Mouse (Mus musculus): ENCODE results near the gene Ak4. TPM values are rescaled to one million over a fixed set of nuclear protein-coding genes. Genes with fewer than 3 reads are reported as not detected.
"Not testable (repeated sequence)": the region's sequence is repeated elsewhere in the genome, so short reads cannot be mapped to it uniquely, and the experiment has no call there.

The Ak4 gene
- 4.6 and 5.2 TPM in 2 replicates for polyA plus RNA-seq (2015; fragmentation: Nextera tagmentation; extraction: Ambion mirVana)

- no peak within 1 kb of the TSS for H3K27ac ChIP-seq (replicated peaks)
- WGBS = under 1% methylated on average over 72 of the region's 74 CpGs
- peak; percentile 78 for ATAC-seq (ENCODE audit: low read depth)
Observed at GRCm38 (mm10) chr4:101419151-101419910, at the start of gene Ak4. Gene Ak4, plus strand, starts transcription at chr4:101419277.

GRCm38 (mm10) chr4:101369738-101370275, 49.3 kb upstream of the Ak4 start:
- H3K36me3 ChIP-seq = no peaks in the 10 kb centered on the region
- no peak overlapping the region for H3K9ac ChIP-seq
- WGBS = 63% methylated on average over 4 of the region's 4 CpGs
- no peak overlapping the region for H3K27ac ChIP-seq (replicated peaks)
- H3K27me3 ChIP-seq = no peaks in the 10 kb centered on the region
- H3K4me1 ChIP-seq (replicated peaks) = no peaks in the 10 kb centered on the region
- H3K4me3 ChIP-seq = no peak overlapping the region
- ATAC-seq (ENCODE audit: low read depth) = no peak
- H3K9me3 ChIP-seq = no peaks in the 10 kb centered on the region
- no peak overlapping the region for H3K4me2 ChIP-seq

More at GRCm38 (mm10) chr4:101419151-101419910, at the start of gene Ak4:
- Histone ChIP-seq H3K9me3 (no peaks in the 10 kb centered on the region), H3K9ac (peak within 1 kb of the TSS; percentile 76), H3K4me3 (peak within 1 kb of the TSS; percentile 68), H3K27me3 (peaks cover 15% of the 10 kb centered on the region), H3K4me2 (peak within 1 kb of the TSS; percentile 99), H3K4me1 (replicated peaks) (peaks cover 22% of the 10 kb centered on the region), H3K36me3 (no peaks in the 10 kb centered on the region)

- no peak overlapping the region for H3K4me3 ChIP-seq
- no peaks in the 10 kb centered on the region for H3K36me3 ChIP-seq
- ATAC-seq (ENCODE audit: low read depth) = no peak
- no peak overlapping the region for H3K27ac ChIP-seq (replicated peaks)
- no peaks in the 10 kb centered on the region for H3K27me3 ChIP-seq
- H3K4me2 ChIP-seq = no peak overlapping the region
- H3K4me1 ChIP-seq (replicated peaks) = no peaks in the 10 kb centered on the region
- H3K9me3 ChIP-seq = no peaks in the 10 kb centered on the region
- H3K9ac ChIP-seq = no peak overlapping the region
- WGBS = 72% methylated on average over 2 of the region's 2 CpGs
Observed at GRCm38 (mm10) chr4:101372283-101372682, 46.8 kb upstream of the Ak4 start.

- Histone ChIP-seq H3K27ac (replicated peaks) (no peak overlapping the region), H3K4me1 (replicated peaks) (no peaks in the 10 kb centered on the region), H3K4me2 (no peak overlapping the region), H3K4me3 (no peak overlapping the region), H3K36me3 (no peaks in the 10 kb centered on the region), H3K9ac (no peak overlapping the region), H3K9me3 (no peaks in the 10 kb centered on the region), H3K27me3 (no peaks in the 10 kb centered on the region)
- no peak for ATAC-seq (ENCODE audit: low read depth)
- WGBS = 84% methylated on average over 6 of the region's 6 CpGs
Observed at GRCm38 (mm10) chr4:101372751-101373150, 46.3 kb upstream of the Ak4 start.

GRCm38 (mm10) chr4:101374104-101374503, 45.0 kb upstream of the Ak4 start:
- Histone ChIP-seq H3K27ac (replicated peaks) (no peak overlapping the region), H3K9ac (no peak overlapping the region), H3K4me2 (no peak overlapping the region), H3K4me1 (replicated peaks) (peaks cover 9% of the 10 kb centered on the region), H3K4me3 (no peak overlapping the region), H3K9me3 (no peaks in the 10 kb centered on the region), H3K27me3 (no peaks in the 10 kb centered on the region), H3K36me3 (no peaks in the 10 kb centered on the region)
- WGBS = 84% methylated on average over 8 of the region's 8 CpGs
- no peak for ATAC-seq (ENCODE audit: low read depth)

- no peaks in the 10 kb centered on the region for H3K36me3 ChIP-seq
- H3K27ac ChIP-seq (replicated peaks) = no peak overlapping the region
- H3K27me3 ChIP-seq = no peaks in the 10 kb centered on the region
- no peak overlapping the region for H3K9ac ChIP-seq
- H3K4me3 ChIP-seq = no peak overlapping the region
- H3K9me3 ChIP-seq = no peaks in the 10 kb centered on the region
- ATAC-seq (ENCODE audit: low read depth) = no peak
- H3K4me2 ChIP-seq = no peak overlapping the region
- WGBS = 78% methylated on average over 4 of the region's 4 CpGs
- peaks cover 11% of the 10 kb centered on the region for H3K4me1 ChIP-seq (replicated peaks)
Observed at GRCm38 (mm10) chr4:101376835-101377234, 42.2 kb upstream of the Ak4 start.

GRCm38 (mm10) chr4:101378241-101378640, 40.8 kb upstream of the Ak4 start:
- ATAC-seq (ENCODE audit: low read depth) = no peak
- no peak overlapping the region for H3K9ac ChIP-seq
- no peak overlapping the region for H3K4me3 ChIP-seq
- H3K27me3 ChIP-seq = no peaks in the 10 kb centered on the region
- H3K4me2 ChIP-seq = no peak overlapping the region
- peaks cover 11% of the 10 kb centered on the region for H3K4me1 ChIP-seq (replicated peaks)
- no peaks in the 10 kb centered on the region for H3K9me3 ChIP-seq
- peak overlapping the region; percentile 42; the same call in 1 of the 2 replicates for H3K27ac ChIP-seq (replicated peaks)
- no peaks in the 10 kb centered on the region for H3K36me3 ChIP-seq
- 53% methylated on average over 4 of the region's 4 CpGs for WGBS

GRCm38 (mm10) chr4:101378778-101379177, 40.3 kb upstream of the Ak4 start:
- Histone ChIP-seq H3K9me3 (no peaks in the 10 kb centered on the region), H3K4me1 (replicated peaks) (peaks cover 11% of the 10 kb centered on the region), H3K4me3 (no peak overlapping the region), H3K27me3 (no peaks in the 10 kb centered on the region), H3K9ac (no peak overlapping the region), H3K4me2 (no peak overlapping the region), H3K27ac (replicated peaks) (peak overlapping the region; percentile 42; the same call in 1 of the 2 replicates), H3K36me3 (no peaks in the 10 kb centered on the region)
- WGBS = 63% methylated on average over 4 of the region's 4 CpGs
- no peak for ATAC-seq (ENCODE audit: low read depth)

GRCm38 (mm10) chr4:101385002-101385401, 34.1 kb upstream of the Ak4 start:
- H3K4me2 ChIP-seq = no peak overlapping the region
- no peak for ATAC-seq (ENCODE audit: low read depth)
- 65% methylated on average over 2 of the region's 2 CpGs for WGBS

GRCm38 (mm10) chr4:101388246-101388645, 30.8 kb upstream of the Ak4 start:
- no peak overlapping the region for H3K27ac ChIP-seq (replicated peaks)
- no peak overlapping the region for H3K9ac ChIP-seq
- no peak overlapping the region for H3K4me3 ChIP-seq
- 89% methylated on average over 8 of the region's 8 CpGs for WGBS
- no peaks in the 10 kb centered on the region for H3K27me3 ChIP-seq
- ATAC-seq (ENCODE audit: low read depth) = no peak
- H3K36me3 ChIP-seq = no peaks in the 10 kb centered on the region
- no peaks in the 10 kb centered on the region for H3K9me3 ChIP-seq
- no peaks in the 10 kb centered on the region for H3K4me1 ChIP-seq (replicated peaks)
- no peak overlapping the region for H3K4me2 ChIP-seq

More at GRCm38 (mm10) chr4:101385002-101385401, 34.1 kb upstream of the Ak4 start:
- Histone ChIP-seq H3K27ac (replicated peaks) (no peak overlapping the region), H3K9me3 (no peaks in the 10 kb centered on the region), H3K4me1 (replicated peaks) (no peaks in the 10 kb centered on the region), H3K27me3 (no peaks in the 10 kb centered on the region), H3K9ac (no peak overlapping the region), H3K4me3 (no peak overlapping the region), H3K36me3 (no peaks in the 10 kb centered on the region)

- H3K9me3 ChIP-seq; ATAC-seq (ENCODE audit: low read depth); H3K9ac ChIP-seq; H3K27ac ChIP-seq (replicated peaks); H3K27me3 ChIP-seq; H3K4me2 ChIP-seq; H3K4me3 ChIP-seq; H3K4me1 ChIP-seq (replicated peaks); H3K36me3 ChIP-seq: not testable (repeated sequence)
- whole genome bisulfite sequencing = 89% methylated on average over 6 of the region's 6 CpGs
Observed at GRCm38 (mm10) chr4:101388656-101389055, 30.4 kb upstream of the Ak4 start.

GRCm38 (mm10) chr4:101392229-101392628, 26.8 kb upstream of the Ak4 start:
- ATAC-seq (ENCODE audit: low read depth) = no peak
- 46% methylated on average over 2 of the region's 2 CpGs for WGBS
- no peak overlapping the region for H3K9ac ChIP-seq

More at GRCm38 (mm10) chr4:101392229-101392628, 26.8 kb upstream of the Ak4 start:
- Histone ChIP-seq H3K4me1 (replicated peaks) (no peaks in the 10 kb centered on the region), H3K27ac (replicated peaks) (no peak overlapping the region), H3K9me3 (no peaks in the 10 kb centered on the region), H3K36me3 (no peaks in the 10 kb centered on the region), H3K27me3 (no peaks in the 10 kb centered on the region), H3K4me2 (no peak overlapping the region), H3K4me3 (no peak overlapping the region)
